Mouse (Mus musculus) gastrocnemius, postnatal 36 days (tissue): ENCODE measurements at regions not wholly inside any gene's neighbourhood (a gene's known extent, or its start where the extent isn't known, plus 50 kb on each side); places are given as distances from the start of the nearest gene placed in this dataset.

Source experiments
- DNase-seq, 2 experiments: peaks; one replicate each; pipeline ENCODE4 v3.0.0; 2022
- intact Hi-C: fragments of 180-260 bp; cut with DNase I; formaldehyde crosslinking; loops from one replicate; pipeline ENCODE4 v1.15.1; 2025

- DNase-seq: no peak
- intact Hi-C loops: no loop called here
These were observed 647.8 kb upstream of the Cntnap5b start for GRCm38 (mm10) chr1:99124796-99125195.

- intact Hi-C loops: no loop called here
- DNase-seq: no peak
These were observed 638.4 kb upstream of the Cntnap5b start for GRCm38 (mm10) chr1:99134129-99134528.

GRCm38 (mm10) chr1:99137516-99137915 lies 635.0 kb upstream of the Cntnap5b start:
- DNase-seq: no peak
- intact Hi-C loops: no loop called here

GRCm38 (mm10) chr1:99160620-99161019 lies 611.9 kb upstream of the Cntnap5b start:
- no peak for DNase-seq
- intact Hi-C loops: loop anchor here (5.0 kb wide), 1 partner anchor 52 kb away; no protein-coding TSS in a partner anchor
